Mouse (Mus musculus) heart, adult 2 months (tissue): ENCODE measurements at regions not wholly inside any gene's neighbourhood (a gene's known extent, or its start where the extent isn't known, plus 50 kb on each side); places are given as distances from the start of the nearest gene placed in this dataset.

ENCODE experiments used
- DNase-seq, 2 experiments: peaks; one replicate each; pipeline ENCODE4 v3.0.0; 2021
- H3K27ac ChIP-seq: fragments of 200-600 bp; 2 replicates; pipeline ENCODE4 v1.8.1; 2022
- H3K27me3 ChIP-seq: fragments of 200-500 bp; 2 replicates; pipeline ENCODE4 v1.6.1; 2012; ENCODE audit warnings: mild to moderate bottlenecking, low read length, inconsistent platforms, mixed read lengths; ENCODE audit not compliant: control insufficient read depth, insufficient read depth
- H3K36me3 ChIP-seq: fragments of 200-500 bp; 2 replicates; pipeline ENCODE4 v1.6.1; 2012; ENCODE audit warnings: low read length, inconsistent platforms; ENCODE audit not compliant: control insufficient read depth, insufficient read depth
- H3K4me1 ChIP-seq: fragments of 200-500 bp; 2 replicates; pipeline ENCODE4 v1.6.1; 2011; ENCODE audit warnings: low read length; ENCODE audit not compliant: control insufficient read depth, insufficient read depth
- H3K4me3 ChIP-seq: fragments of 200-600 bp; 2 replicates; pipeline ENCODE4 v1.8.1; 2022
- H3K79me2 ChIP-seq: fragments of 200-500 bp; replicated peaks from 2 replicates; pipeline ENCODE4 v1.6.1; 2012; ENCODE audit warnings: mild to moderate bottlenecking, inconsistent platforms, low read length, moderate library complexity, mixed read lengths; ENCODE audit not compliant: control insufficient read depth, insufficient read depth
- H3K9ac ChIP-seq: fragments of 200-500 bp; 2 replicates; pipeline ENCODE4 v1.6.1; 2012; ENCODE audit warnings: low read depth, mild to moderate bottlenecking, control low read depth, inconsistent platforms, low read length, mixed read lengths
- CTCF ChIP-seq: fragments of 200-600 bp; IDR thresholded peaks from 2 replicates; pipeline ENCODE4 v1.8.1; 2022; ENCODE audit warnings: antibody characterized with exemption, mild to moderate bottlenecking, moderate library complexity
- EP300 ChIP-seq: fragments of 200-500 bp; IDR thresholded peaks from 2 replicates; pipeline ENCODE4 v1.6.1; 2011; ENCODE audit warnings: low read depth, low read length, control low read depth; ENCODE audit not compliant: insufficient read depth
- POLR2A ChIP-seq: fragments of 200-500 bp; IDR thresholded peaks from 2 replicates; pipeline ENCODE4 v1.6.1; 2011; ENCODE audit warnings: mild to moderate bottlenecking, low read depth, low read length, control low read depth; ENCODE audit not compliant: insufficient read depth
- WGBS: fragments of 180-500 bp; shearing (Covaris S2); methylation state at CpG from one replicate; pipeline ENCODE4 v1.1.7; 2018; 5-methylcytosine and 5-hydroxymethylcytosine counted together
- intact Hi-C: fragments of 180-260 bp; cut with DNase I; formaldehyde crosslinking; loops from one replicate; pipeline ENCODE4 v1.15.1; 2025

- TF ChIP-seq EP300 = no peak
- no peak for TF ChIP-seq POLR2A
- no peak for TF ChIP-seq CTCF
- H3K4me1 ChIP-seq = no peaks in the 10 kb centered on the region
- no peak overlapping the region for H3K27ac ChIP-seq
- no peak overlapping the region for H3K4me3 ChIP-seq
- intact Hi-C loops = no loop called here
- DNase-seq = no peak
- no peaks in the 10 kb centered on the region for H3K36me3 ChIP-seq
- no peaks in the 10 kb centered on the region for H3K27me3 ChIP-seq
- H3K9ac ChIP-seq = no peak overlapping the region
- H3K79me2 ChIP-seq = no peaks in the 10 kb centered on the region
These were observed 320.3 kb upstream of the Gm9747 start for GRCm38 (mm10) chr1:81912607-81913006.

DNA sequence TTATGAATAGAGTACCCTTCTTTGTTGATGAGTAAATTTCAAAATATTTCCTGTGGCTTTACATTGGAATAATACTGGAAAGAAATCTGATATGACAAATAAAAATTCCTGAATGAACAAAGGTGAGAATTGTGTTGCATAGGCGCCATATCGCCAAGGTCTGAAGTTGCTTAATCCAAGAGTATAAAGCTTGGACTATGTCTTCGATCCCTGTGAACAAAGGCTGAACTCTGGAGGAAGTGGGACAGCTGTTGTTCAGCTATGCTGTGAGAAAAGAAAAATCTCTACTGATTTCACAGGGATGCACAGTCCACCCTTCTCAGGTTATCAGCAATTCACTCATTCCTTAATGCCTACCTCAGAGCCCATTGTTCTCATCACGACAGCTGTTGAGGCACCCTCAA is 319.3 kb upstream of the Gm9747 start:
- Histone ChIP-seq H3K9ac (no peak overlapping the region), H3K27ac (no peak overlapping the region), H3K27me3 (no peaks in the 10 kb centered on the region), H3K4me1 (no peaks in the 10 kb centered on the region), H3K79me2 (no peaks in the 10 kb centered on the region), H3K36me3 (no peaks in the 10 kb centered on the region), H3K4me3 (no peak overlapping the region)
- WGBS = 79% methylated on average over 4 of the region's 4 CpGs
- TF ChIP-seq EP300 = no peak
- no peak for TF ChIP-seq CTCF
- no peak for TF ChIP-seq POLR2A
- no peak for DNase-seq
- intact Hi-C loops = no loop called here

DNA sequence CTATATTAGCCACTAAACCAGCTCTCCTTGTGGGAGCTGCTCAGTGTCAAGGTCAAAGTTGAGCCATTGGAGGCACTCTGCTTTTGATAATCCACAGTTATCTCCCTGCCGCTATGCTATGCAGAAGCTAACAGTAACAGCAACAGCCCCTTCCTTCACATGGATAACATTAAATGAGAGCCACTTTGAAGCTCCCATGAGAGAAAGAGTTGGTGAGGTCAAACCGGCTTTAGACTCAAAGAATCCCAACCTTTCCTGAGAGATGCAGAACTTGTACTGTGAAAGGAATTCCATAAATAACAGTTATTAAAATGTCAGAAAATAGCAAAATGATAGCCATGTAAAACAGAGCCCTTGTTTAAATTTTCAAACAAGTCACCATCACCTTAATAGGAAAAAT is 316.1 kb upstream of the Gm9747 start:
- no peak for DNase-seq
- H3K27me3 ChIP-seq = no peaks in the 10 kb centered on the region
- TF ChIP-seq CTCF (no peak), POLR2A (no peak), EP300 (no peak)
- H3K4me3 ChIP-seq = no peak overlapping the region
- H3K4me1 ChIP-seq = no peaks in the 10 kb centered on the region
- intact Hi-C loops = no loop called here
- H3K36me3 ChIP-seq = no peaks in the 10 kb centered on the region
- H3K27ac ChIP-seq = no peak overlapping the region
- no peak overlapping the region for H3K9ac ChIP-seq
- WGBS = 48% methylated on average over 2 of the region's 2 CpGs
- no peaks in the 10 kb centered on the region for H3K79me2 ChIP-seq

GRCm38 (mm10) chr1:81927721-81928120 is 305.2 kb upstream of the Gm9747 start:
- no peak for DNase-seq
- Histone ChIP-seq H3K36me3 (no peaks in the 10 kb centered on the region), H3K79me2 (no peaks in the 10 kb centered on the region), H3K27ac (no peak overlapping the region), H3K27me3 (no peaks in the 10 kb centered on the region), H3K4me1 (no peaks in the 10 kb centered on the region), H3K4me3 (no peak overlapping the region), H3K9ac (no peak overlapping the region)
- WGBS = 66% methylated on average over 5 of the region's 5 CpGs
- intact Hi-C loops = no loop called here
- no peak for TF ChIP-seq CTCF

- Histone ChIP-seq H3K27me3 (no peaks in the 10 kb centered on the region), H3K9ac (no peak overlapping the region), H3K4me3 (no peak overlapping the region), H3K36me3 (no peaks in the 10 kb centered on the region), H3K4me1 (no peaks in the 10 kb centered on the region), H3K79me2 (no peaks in the 10 kb centered on the region), H3K27ac (no peak overlapping the region)
- TF ChIP-seq CTCF (no peak), EP300 (no peak), POLR2A (no peak)
- intact Hi-C loops = no loop called here
- DNase-seq = no peak
These were observed 299.8 kb upstream of the Gm9747 start for GRCm38 (mm10) chr1:81933064-81933463.

DNA sequence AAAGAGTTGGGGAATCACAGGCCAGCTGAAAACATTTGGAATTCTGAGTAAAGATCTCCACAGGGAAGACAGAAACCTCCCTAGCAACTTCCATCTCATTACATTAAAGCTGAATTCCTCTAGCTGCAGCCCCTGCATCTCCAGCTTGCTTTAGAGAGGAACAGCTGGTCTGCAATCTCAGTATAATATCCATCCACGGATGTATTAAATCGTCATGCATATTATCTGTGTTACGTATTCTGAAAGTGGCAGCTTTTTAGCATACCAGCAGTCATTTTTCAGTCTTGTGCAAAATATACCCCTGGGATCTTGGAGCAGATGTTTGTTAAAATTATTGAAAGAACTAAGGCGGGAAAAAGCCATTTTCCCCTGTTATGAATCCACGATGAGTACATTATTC is 287.7 kb upstream of the Gm9747 start:
- Histone ChIP-seq H3K27me3 (no peaks in the 10 kb centered on the region), H3K4me1 (no peaks in the 10 kb centered on the region), H3K9ac (no peak overlapping the region), H3K27ac (no peak overlapping the region), H3K4me3 (no peak overlapping the region), H3K36me3 (no peaks in the 10 kb centered on the region), H3K79me2 (no peaks in the 10 kb centered on the region)
- intact Hi-C loops = no loop called here
- no peak for TF ChIP-seq CTCF
- no peak for TF ChIP-seq POLR2A
- DNase-seq = no peak
- WGBS = 69% methylated on average over 5 of the region's 5 CpGs

GRCm38 (mm10) chr1:81950140-81950550 is 282.8 kb upstream of the Gm9747 start:
- 46% methylated on average over 3 of the region's 3 CpGs for WGBS
- H3K9ac ChIP-seq = no peak overlapping the region
- H3K4me1 ChIP-seq = no peaks in the 10 kb centered on the region
- no peak overlapping the region for H3K27ac ChIP-seq
- H3K27me3 ChIP-seq = no peaks in the 10 kb centered on the region
- no peaks in the 10 kb centered on the region for H3K79me2 ChIP-seq
- no peak overlapping the region for H3K4me3 ChIP-seq
- TF ChIP-seq EP300 (no peak), CTCF (no peak), POLR2A (no peak)
- intact Hi-C loops = no loop called here
- no peak for DNase-seq
- no peaks in the 10 kb centered on the region for H3K36me3 ChIP-seq
